Mouse (Mus musculus) megakaryocyte, embryonic 14.5 days (primary cell): ENCODE data around the gene Dzip1. TPM values are rescaled to one million over a fixed set of nuclear protein-coding genes. Genes with fewer than 3 reads are reported as not detected.

ENCODE experiments used
- H3K27me3 ChIP-seq: replicated peaks from 2 replicates; pipeline ENCODE3; 2012; ENCODE audit warnings: inconsistent platforms
- H3K36me3 ChIP-seq: replicated peaks from 2 replicates; pipeline ENCODE3; 2012; ENCODE audit warnings: low read length, inconsistent platforms, mixed read lengths
- H3K4me1 ChIP-seq: 2 replicates; pipeline ENCODE4 v1.6.1; 2012; ENCODE audit warnings: inconsistent platforms
- H3K4me3 ChIP-seq: replicated peaks from 2 replicates; pipeline ENCODE3; 2012; ENCODE audit warnings: moderate library complexity, mild to moderate bottlenecking, inconsistent platforms
- H3K9me3 ChIP-seq: 2 replicates; pipeline ENCODE4 v1.6.1; 2012; ENCODE audit warnings: inconsistent platforms
- FLI1 ChIP-seq: IDR thresholded peaks from 2 replicates; pipeline ENCODE4 v1.6.1; 2012; ENCODE audit warnings: low read length, inconsistent platforms, mixed read lengths
- GATA1 ChIP-seq: IDR thresholded peaks from 3 replicates; pipeline ENCODE4 v1.6.1; 2012; ENCODE audit warnings: mixed read lengths, low read length, inconsistent platforms, borderline replicate concordance
- polyA plus RNA-seq: library from polyadenylated mRNA; stranded (reverse); fragments of >175 nt; gene quantifications from 2 replicates; pipeline ENCODE4 v1.2.3, GENCODE M21; 2012; ENCODE audit warnings: low replicate concordance; ENCODE audit not compliant: insufficient read depth

Dzip1 gene
- 0.31 and 0.70 TPM in 2 replicates for polyA plus RNA-seq

- TF ChIP-seq FLI1 (no peak), GATA1 (no peak)
- Histone ChIP-seq H3K4me3 (peak within 1 kb of the TSS; percentile 89), H3K27me3 (peaks cover 83% of the 10 kb centered on the region), H3K9me3 (no peaks in the 10 kb centered on the region), H3K4me1 (peaks cover 38% of the 10 kb centered on the region), H3K36me3 (no peaks in the 10 kb centered on the region)
Observed at GRCm38 (mm10) chr14:118924673-118925615, at the start of gene Dzip1. TSS of gene Dzip1 (minus strand) at chr14:118925460.

GRCm38 (mm10) chr14:118972268-118972667, 47.0 kb upstream of the Dzip1 start:
- Histone ChIP-seq H3K9me3 (no peaks in the 10 kb centered on the region), H3K27me3 (no peaks in the 10 kb centered on the region), H3K4me1 (no peaks in the 10 kb centered on the region), H3K36me3 (peaks cover 100% of the 10 kb centered on the region), H3K4me3 (no peak overlapping the region)
- TF ChIP-seq FLI1: no peak
- TF ChIP-seq GATA1: no peak

GRCm38 (mm10) chr14:118967646-118968045, 42.4 kb upstream of the Dzip1 start:
- no peak for TF ChIP-seq GATA1
- TF ChIP-seq FLI1: no peak
- Histone ChIP-seq H3K9me3 (no peaks in the 10 kb centered on the region), H3K4me3 (no peak overlapping the region), H3K27me3 (no peaks in the 10 kb centered on the region), H3K36me3 (peaks cover 85% of the 10 kb centered on the region), H3K4me1 (no peaks in the 10 kb centered on the region)

- TF ChIP-seq FLI1 (no peak), GATA1 (no peak)
- peaks cover 85% of the 10 kb centered on the region for H3K36me3 ChIP-seq
Observed at GRCm38 (mm10) chr14:118965356-118966000, 40.2 kb upstream of the Dzip1 start.

DNA sequence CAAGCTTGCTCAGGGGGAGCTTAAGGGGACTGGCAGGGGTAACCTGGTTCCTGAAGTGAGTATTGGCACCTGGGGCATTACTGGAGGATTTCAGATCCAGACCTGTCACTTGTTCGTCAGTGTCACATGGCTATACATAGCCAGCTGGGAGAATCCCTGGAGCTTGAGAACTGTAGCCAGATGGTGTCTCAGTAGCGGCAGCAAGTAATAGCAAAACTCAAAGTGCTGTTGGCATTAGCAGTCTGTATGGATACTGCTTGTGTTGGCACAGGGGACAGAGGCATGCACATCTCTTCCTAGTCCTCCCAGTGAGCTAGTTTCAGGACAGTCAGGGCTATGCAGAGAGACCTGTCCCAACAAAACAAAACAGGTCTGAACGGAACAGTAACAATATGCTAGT, 32.8 kb upstream of the Dzip1 start:
- H3K36me3 ChIP-seq: peaks cover 92% of the 10 kb centered on the region
- no peaks in the 10 kb centered on the region for H3K9me3 ChIP-seq
- TF ChIP-seq GATA1 (no peak), FLI1 (no peak)
- H3K4me3 ChIP-seq: no peak overlapping the region
- H3K27me3 ChIP-seq: no peaks in the 10 kb centered on the region
- H3K4me1 ChIP-seq: no peaks in the 10 kb centered on the region

More at GRCm38 (mm10) chr14:118965356-118966000, 40.2 kb upstream of the Dzip1 start:
- Histone ChIP-seq H3K9me3 (no peaks in the 10 kb centered on the region), H3K4me3 (no peak overlapping the region), H3K4me1 (no peaks in the 10 kb centered on the region), H3K27me3 (no peaks in the 10 kb centered on the region)

DNA sequence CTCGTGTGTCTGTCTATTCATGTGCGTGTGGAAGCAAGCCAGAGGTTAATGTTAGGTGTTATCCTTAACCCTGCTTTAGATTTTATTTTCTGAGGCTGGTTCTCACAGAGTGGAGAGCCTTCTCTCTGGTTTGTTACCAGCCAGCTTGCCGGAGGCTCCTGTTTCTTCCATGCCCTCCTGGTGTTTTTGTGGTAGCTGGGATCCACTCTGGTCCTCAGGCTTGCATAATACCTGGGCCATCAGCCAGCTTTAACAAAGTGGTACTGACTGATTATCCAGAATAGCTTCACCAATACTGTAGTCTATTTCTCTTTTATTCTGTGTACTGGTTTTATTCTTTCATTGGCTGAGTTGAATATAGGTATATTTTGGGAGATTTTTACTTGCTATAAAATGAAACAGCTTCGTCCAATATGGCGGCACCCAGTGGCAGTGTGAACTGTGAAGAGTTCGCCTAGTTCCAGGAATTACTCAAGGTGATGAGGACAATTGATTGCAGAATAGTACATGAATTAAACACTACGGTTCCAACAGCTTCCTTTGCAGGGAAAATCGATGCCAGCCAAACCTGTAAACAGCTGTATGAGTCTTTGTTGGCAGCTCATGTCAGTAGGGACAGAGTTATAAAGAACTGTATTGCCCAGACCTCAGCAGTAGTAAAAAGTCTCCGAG, 26.8 kb upstream of the Dzip1 start:
- Histone ChIP-seq H3K9me3 (no peaks in the 10 kb centered on the region), H3K36me3 (peaks cover 56% of the 10 kb centered on the region), H3K4me3 (no peak overlapping the region), H3K27me3 (no peaks in the 10 kb centered on the region), H3K4me1 (peaks cover 17% of the 10 kb centered on the region)
- no peak for TF ChIP-seq GATA1
- TF ChIP-seq FLI1: no peak

DNA sequence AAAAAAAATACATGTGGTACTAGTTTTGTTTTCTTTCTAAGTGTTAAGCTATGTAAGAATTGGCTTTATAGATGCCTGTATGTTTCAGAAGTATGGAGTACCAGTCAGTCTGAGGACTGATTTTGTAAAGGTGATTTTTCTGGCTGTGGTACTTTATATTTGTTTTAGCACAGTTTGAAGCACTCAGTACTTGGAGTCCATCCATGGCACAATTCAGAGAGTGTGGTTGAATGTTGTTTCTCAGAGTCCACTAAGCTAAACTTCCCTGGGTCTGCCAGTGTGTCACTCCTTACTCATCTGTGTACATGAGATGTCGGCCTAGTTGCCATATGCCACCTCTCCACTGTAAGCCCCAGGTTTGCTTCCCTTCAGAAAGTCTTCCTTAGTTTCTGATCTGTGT, 23.6 kb upstream of the Dzip1 start:
- H3K4me1 ChIP-seq: peaks cover 42% of the 10 kb centered on the region
- H3K36me3 ChIP-seq: peaks cover 31% of the 10 kb centered on the region
- TF ChIP-seq GATA1 (no peak), FLI1 (no peak)
- no peaks in the 10 kb centered on the region for H3K27me3 ChIP-seq
- no peaks in the 10 kb centered on the region for H3K9me3 ChIP-seq
- no peak overlapping the region for H3K4me3 ChIP-seq

DNA sequence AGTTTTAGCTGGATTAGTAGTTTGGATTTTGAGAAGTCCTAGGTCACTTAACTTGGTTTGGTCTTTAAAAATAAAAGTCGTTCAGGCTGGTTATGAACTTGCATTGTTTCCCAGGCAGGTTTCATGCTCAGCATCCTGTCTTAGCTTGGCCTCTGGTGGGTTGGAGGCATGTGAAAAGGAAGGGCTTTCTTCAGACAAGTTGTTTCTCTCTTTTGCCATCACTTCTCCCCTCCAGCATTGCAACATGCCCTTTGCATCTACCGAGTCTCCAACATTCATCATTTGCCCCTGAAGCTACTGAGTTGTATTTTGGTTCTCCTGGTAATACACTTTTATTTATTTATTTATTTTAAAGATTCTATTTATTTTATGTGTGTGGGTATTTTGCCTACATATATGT, 19.4 kb upstream of the Dzip1 start:
- Histone ChIP-seq H3K4me3 (no peak overlapping the region), H3K9me3 (no peaks in the 10 kb centered on the region), H3K4me1 (peaks cover 62% of the 10 kb centered on the region), H3K36me3 (peaks cover 16% of the 10 kb centered on the region), H3K27me3 (no peaks in the 10 kb centered on the region)
- TF ChIP-seq FLI1 (no peak), GATA1 (no peak)

DNA sequence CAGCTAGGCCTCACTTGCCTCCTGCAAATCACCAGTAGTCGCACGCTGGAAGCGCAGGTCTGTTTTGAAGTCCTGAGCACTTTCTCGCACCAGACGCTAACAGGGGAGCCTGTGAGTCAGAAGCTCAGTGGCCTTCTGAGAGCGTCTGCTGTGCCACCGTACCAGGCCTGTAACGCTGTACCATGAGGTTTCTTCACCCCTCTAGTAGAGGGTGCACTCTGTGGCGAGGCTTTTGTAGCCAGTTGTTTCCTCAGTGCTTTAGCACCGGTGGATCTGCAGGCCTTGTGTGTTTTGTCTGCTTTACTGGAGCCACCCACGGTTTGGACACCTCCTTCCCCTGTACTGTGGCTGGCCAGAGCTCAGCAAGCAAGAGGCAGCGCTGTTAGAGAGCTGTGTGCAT, 16.8 kb upstream of the Dzip1 start:
- TF ChIP-seq GATA1 (no peak), FLI1 (no peak)
- Histone ChIP-seq H3K27me3 (no peaks in the 10 kb centered on the region), H3K36me3 (peaks cover 16% of the 10 kb centered on the region), H3K4me1 (peaks cover 63% of the 10 kb centered on the region), H3K9me3 (no peaks in the 10 kb centered on the region), H3K4me3 (no peak overlapping the region)
